Mouse (Mus musculus): Measurements from ENCODE around the gene Prpf6. TPM values are rescaled to one million over a fixed set of nuclear protein-coding genes. Genes with fewer than 3 reads are reported as not detected.
A peak's percentile ranks its signal among the peaks of the same experiment; 100 is the strongest.

The Prpf6 gene
- polyA plus RNA-seq, 1 experiment from 2014 or later = 46.3 TPM

GRCm38 (mm10) chr2:181593937-181594336 is 2.3 kb downstream of the Prpf6 start:
- H3K4me1 ChIP-seq (replicated peaks; ENCODE audit: insufficient read depth, low read length) = peaks cover 12% of the 10 kb centered on the region; the same call in 1 of the 2 replicates
- H3K36me3 ChIP-seq (ENCODE audit: insufficient read depth, low read length) = peaks cover 12% of the 10 kb centered on the region
- no peak overlapping the region for H3K4me3 ChIP-seq (replicated peaks; ENCODE audit: low read depth, low read length)
- TF ChIP-seq CTCF (IDR thresholded peaks at IDR 0.05; ENCODE audit: low read depth) = no peak
- DNase-seq (ENCODE audit: low spot score) (no peak), ATAC-seq (replicated peaks; ENCODE audit: low FRiP score, low read depth) (no peak)
- no peak overlapping the region for H3K4me2 ChIP-seq (ENCODE audit: low read length)
- no peaks in the 10 kb centered on the region for H3K27me3 ChIP-seq (ENCODE audit: insufficient read depth, low read length)
- H3K27ac ChIP-seq = no peak overlapping the region
- no peaks in the 10 kb centered on the region for H3K9me3 ChIP-seq (replicated peaks; ENCODE audit: low read length)
- no peak overlapping the region for H3K9ac ChIP-seq (ENCODE audit: low read depth, low read length)

DNA sequence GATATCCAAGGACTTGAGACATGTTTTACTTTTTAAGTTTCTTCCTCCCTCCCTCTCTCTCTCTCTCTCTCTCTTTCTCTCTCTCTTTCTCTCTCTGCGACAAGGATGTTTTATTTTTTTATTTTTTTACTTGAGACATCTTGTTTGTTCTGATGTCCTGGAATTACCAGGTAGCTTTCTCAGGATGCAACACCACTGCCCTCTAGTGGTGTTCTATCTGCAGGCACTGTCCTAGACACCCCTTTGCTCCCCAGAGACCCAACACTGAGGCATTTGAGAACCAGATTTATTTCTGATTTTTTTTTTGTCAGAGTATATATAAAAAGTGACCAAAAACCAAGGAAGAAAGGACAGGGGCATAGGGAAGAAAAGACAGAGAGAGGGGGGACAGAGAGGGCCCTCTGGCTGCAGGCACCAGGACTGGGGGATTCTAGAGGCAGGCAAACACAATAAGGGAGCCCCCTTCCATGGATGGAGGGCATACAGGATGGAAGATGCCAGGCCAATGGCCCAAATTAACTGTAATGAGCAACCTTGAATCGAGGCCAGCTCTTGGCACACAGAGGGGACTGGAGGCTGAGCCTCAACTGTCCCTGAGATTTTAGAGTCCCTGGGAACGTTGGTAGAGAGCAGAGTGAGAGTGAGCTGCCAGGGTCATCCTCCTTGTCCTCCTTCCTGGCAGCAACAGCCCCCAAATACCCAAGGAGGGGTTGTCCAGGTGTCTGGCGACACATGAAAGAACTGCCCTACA is 3.5 kb downstream of the Prpf6 start:
- WGBS = 64% methylated on average over 4 of the region's 4 CpGs
- no peak overlapping the region for H3K4me2 ChIP-seq (ENCODE audit: low read length)
- peaks cover 12% of the 10 kb centered on the region; the same call in 1 of the 2 replicates for H3K4me1 ChIP-seq (replicated peaks; ENCODE audit: insufficient read depth, low read length)
- no peaks in the 10 kb centered on the region for H3K9me3 ChIP-seq (replicated peaks; ENCODE audit: low read length)
- peak; percentile 68 for DNase-seq (ENCODE audit: low spot score)
- TF ChIP-seq CTCF (IDR thresholded peaks at IDR 0.05; ENCODE audit: low read depth) = peak; percentile 72
- H3K9ac ChIP-seq (ENCODE audit: low read depth, low read length) = no peak overlapping the region
- no peaks in the 10 kb centered on the region for H3K27me3 ChIP-seq (ENCODE audit: insufficient read depth, low read length)
- H3K27ac ChIP-seq = no peak overlapping the region
- ATAC-seq (replicated peaks; ENCODE audit: low FRiP score, low read depth) = no peak
- H3K4me3 ChIP-seq (replicated peaks; ENCODE audit: low read depth, low read length) = no peak overlapping the region
- no peaks in the 10 kb centered on the region; the same call in 1 of the 2 replicates for H3K36me3 ChIP-seq (ENCODE audit: insufficient read depth, low read length)

DNA sequence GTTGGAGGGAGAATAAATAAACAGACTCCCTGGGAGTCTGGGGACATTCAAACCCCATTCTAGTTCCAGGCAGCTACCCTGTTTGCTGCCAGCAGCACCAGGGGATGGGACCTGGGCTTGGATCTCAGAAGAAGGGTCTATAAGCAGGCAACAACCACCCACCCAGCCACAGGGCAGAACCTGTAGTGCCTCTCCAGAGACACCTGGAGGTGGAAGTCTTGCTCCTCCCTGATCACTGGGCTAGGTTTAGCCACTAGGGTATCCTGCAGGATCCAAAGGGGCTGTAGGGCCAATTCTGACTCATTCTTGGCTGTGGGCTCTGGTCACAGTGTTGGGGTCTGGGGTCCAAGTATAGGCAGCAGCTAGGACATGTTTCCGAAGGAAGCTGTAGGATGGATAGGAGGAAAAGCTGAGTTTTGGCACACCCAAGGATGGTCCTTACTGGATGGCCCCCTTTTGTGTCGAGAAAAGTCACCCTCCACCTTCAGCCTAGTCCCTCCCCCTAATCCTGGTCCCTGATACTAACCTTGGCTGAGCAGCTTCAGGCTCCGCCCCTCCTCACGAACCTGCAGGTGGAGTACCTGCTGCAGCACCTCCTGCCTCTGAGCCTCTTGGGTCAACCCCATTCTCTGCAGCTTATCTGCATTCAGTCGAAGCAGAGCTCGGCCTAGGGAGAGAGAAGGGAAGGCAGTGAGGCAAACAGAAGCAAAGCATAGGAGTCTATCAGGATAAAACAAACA is 4.7 kb downstream of the Prpf6 start:
- DNase-seq (ENCODE audit: low spot score) (no peak), ATAC-seq (replicated peaks; ENCODE audit: low FRiP score, low read depth) (no peak)
- Histone ChIP-seq H3K9ac (ENCODE audit: low read depth, low read length) (no peak overlapping the region), H3K4me2 (ENCODE audit: low read length) (no peak overlapping the region), H3K27ac (no peak overlapping the region), H3K4me1 (replicated peaks; ENCODE audit: insufficient read depth, low read length) (peaks cover 10% of the 10 kb centered on the region; the same call in 1 of the 2 replicates), H3K36me3 (ENCODE audit: insufficient read depth, low read length) (no peaks in the 10 kb centered on the region), H3K4me3 (replicated peaks; ENCODE audit: low read depth, low read length) (no peak overlapping the region), H3K27me3 (ENCODE audit: insufficient read depth, low read length) (no peaks in the 10 kb centered on the region), H3K9me3 (replicated peaks; ENCODE audit: low read length) (no peaks in the 10 kb centered on the region)
- 62% methylated on average over 6 of the region's 6 CpGs for WGBS
- TF ChIP-seq CTCF (IDR thresholded peaks at IDR 0.05; ENCODE audit: low read depth) = no peak

- Histone ChIP-seq H3K4me1 (replicated peaks; ENCODE audit: insufficient read depth, low read length) (peaks cover 13% of the 10 kb centered on the region), H3K4me2 (ENCODE audit: low read length) (no peak overlapping the region), H3K27ac (no peak overlapping the region), H3K4me3 (replicated peaks; ENCODE audit: low read depth, low read length) (no peak overlapping the region), H3K36me3 (ENCODE audit: insufficient read depth, low read length) (no peaks in the 10 kb centered on the region), H3K9me3 (replicated peaks; ENCODE audit: low read length) (no peaks in the 10 kb centered on the region), H3K27me3 (ENCODE audit: insufficient read depth, low read length) (no peaks in the 10 kb centered on the region), H3K9ac (ENCODE audit: low read depth, low read length) (no peak overlapping the region)
- WGBS = 76% methylated on average over 7 of the region's 7 CpGs
- ATAC-seq (replicated peaks; ENCODE audit: low FRiP score, low read depth) = no peak
- TF ChIP-seq CTCF (IDR thresholded peaks at IDR 0.05; ENCODE audit: low read depth) = peak; percentile 36; the same call in 1 of the 2 replicates
- DNase-seq (ENCODE audit: low spot score) = peak; percentile 70
Observed at GRCm38 (mm10) chr2:181597378-181598061, 5.9 kb downstream of the Prpf6 start.

- Histone ChIP-seq H3K27ac (peak within 1 kb of the TSS; percentile 92), H3K4me2 (ENCODE audit: low read length) (peak within 1 kb of the TSS; percentile 97), H3K27me3 (ENCODE audit: insufficient read depth, low read length) (no peaks in the 10 kb centered on the region), H3K9me3 (replicated peaks; ENCODE audit: low read length) (no peaks in the 10 kb centered on the region), H3K9ac (ENCODE audit: low read depth, low read length) (peak within 1 kb of the TSS; percentile 83), H3K4me3 (replicated peaks; ENCODE audit: low read depth, low read length) (peak within 1 kb of the TSS; percentile 70), H3K36me3 (ENCODE audit: insufficient read depth, low read length) (no peaks in the 10 kb centered on the region), H3K4me1 (replicated peaks; ENCODE audit: insufficient read depth, low read length) (peaks cover 13% of the 10 kb centered on the region)
- peak; percentile 26 for ATAC-seq (replicated peaks; ENCODE audit: low FRiP score, low read depth)
- no peak for TF ChIP-seq CTCF (IDR thresholded peaks at IDR 0.05; ENCODE audit: low read depth)
- WGBS = 2% methylated on average over 70 of the region's 71 CpGs
- peak; percentile 61 for DNase-seq (ENCODE audit: low spot score)
Observed at GRCm38 (mm10) chr2:181598454-181599351, 7.0 kb downstream of the Prpf6 start, which contains the start of gene Samd10. Gene Samd10, minus strand, starts transcription at chr2:181599212.

All from kidney, postnatal 0 days (tissue).